Mouse (Mus musculus) left cerebral cortex, postnatal 14 days (tissue): Measurements from ENCODE around the gene B3galt1. TPM values are rescaled to one million over a fixed set of nuclear protein-coding genes. Genes with fewer than 3 reads are reported as not detected.

Source experiments
- DNase-seq, 2 experiments: peaks; one replicate each; pipeline ENCODE4 v3.0.0; 2021 to 2022; ENCODE audit warnings: low spot score in 2 of 2, mixed read lengths in 1 of 2
- intact Hi-C: fragments of 180-260 bp; cut with DNase I; formaldehyde crosslinking; loops from one replicate; pipeline ENCODE4 v1.15.1; 2025
- total RNA-seq, 2 experiments: library from RNA; stranded (reverse); gene quantifications; 2 replicates each; pipeline ENCODE4 v1.2.3; 2021

The B3galt1 gene
- total RNA-seq, 2 experiments from 2014 or later, result 87.0 to 94.4 TPM

GRCm38 (mm10) chr2:67881713-67882281, 316.1 kb downstream of the B3galt1 start:
- DNase-seq, result no peak
- intact Hi-C loops, result no loop called here

GRCm38 (mm10) chr2:67897956-67898689, 332.5 kb downstream of the B3galt1 start:
- DNase-seq, result no peak

GRCm38 (mm10) chr2:67901574-67901973, 335.9 kb downstream of the B3galt1 start:
- peak in 1 of 2 experiments; percentile 3 for DNase-seq

More at GRCm38 (mm10) chr2:67897956-67898689, 332.5 kb downstream of the B3galt1 start:
- intact Hi-C loops, result no loop called here

GRCm38 (mm10) chr2:67902651-67903292, 337.1 kb downstream of the B3galt1 start:
- no peak for DNase-seq
- intact Hi-C loops, result no loop called here

More at GRCm38 (mm10) chr2:67901574-67901973, 335.9 kb downstream of the B3galt1 start:
- intact Hi-C loops, result no loop called here

GRCm38 (mm10) chr2:67903769-67904168, 338.1 kb downstream of the B3galt1 start:
- intact Hi-C loops, result no loop called here

GRCm38 (mm10) chr2:67931994-67932393, 366.3 kb downstream of the B3galt1 start:
- no peak for DNase-seq
- intact Hi-C loops, result no loop called here

More at GRCm38 (mm10) chr2:67903769-67904168, 338.1 kb downstream of the B3galt1 start:
- no peak for DNase-seq

GRCm38 (mm10) chr2:67948408-67948807, 382.7 kb downstream of the B3galt1 start:
- no peak for DNase-seq
- intact Hi-C loops, result no loop called here

GRCm38 (mm10) chr2:67956182-67956581, 390.5 kb downstream of the B3galt1 start:
- intact Hi-C loops, result no loop called here
- DNase-seq, result no peak

- no peak for DNase-seq
- intact Hi-C loops, result no loop called here
Measured at GRCm38 (mm10) chr2:67957561-67957960, 391.9 kb downstream of the B3galt1 start.

- no peak for DNase-seq
- intact Hi-C loops, result no loop called here
Measured at GRCm38 (mm10) chr2:67960711-67961110, 395.0 kb downstream of the B3galt1 start.

- DNase-seq, result no peak
- intact Hi-C loops, result no loop called here
Measured at GRCm38 (mm10) chr2:67968812-67969211, 403.1 kb downstream of the B3galt1 start.

- intact Hi-C loops, result no loop called here
Measured at GRCm38 (mm10) chr2:67971091-67971490, 405.4 kb downstream of the B3galt1 start.

GRCm38 (mm10) chr2:67971576-67971975, 405.9 kb downstream of the B3galt1 start:
- intact Hi-C loops, result no loop called here
- DNase-seq, result peak; percentile 59 to 76

More at GRCm38 (mm10) chr2:67971091-67971490, 405.4 kb downstream of the B3galt1 start:
- peak; percentile 3 to 13 for DNase-seq

GRCm38 (mm10) chr2:67975764-67976163, 410.1 kb downstream of the B3galt1 start:
- intact Hi-C loops, result no loop called here
- no peak for DNase-seq

GRCm38 (mm10) chr2:67976488-67976887, 410.8 kb downstream of the B3galt1 start:
- intact Hi-C loops, result no loop called here
- DNase-seq, result no peak

- DNase-seq, result no peak
- intact Hi-C loops, result no loop called here
Measured at GRCm38 (mm10) chr2:67977620-67978262, 412.1 kb downstream of the B3galt1 start.

GRCm38 (mm10) chr2:67983563-67983962, 417.9 kb downstream of the B3galt1 start:
- DNase-seq, result no peak
- intact Hi-C loops, result no loop called here

- intact Hi-C loops, result no loop called here
- DNase-seq, result no peak
Measured at GRCm38 (mm10) chr2:67985133-67985532, 419.5 kb downstream of the B3galt1 start.

- intact Hi-C loops, result no loop called here
- DNase-seq, result no peak
Measured at GRCm38 (mm10) chr2:67993421-67993820, 427.8 kb downstream of the B3galt1 start.

- intact Hi-C loops, result no loop called here
- DNase-seq, result no peak
Measured at GRCm38 (mm10) chr2:68003091-68003490, 437.4 kb downstream of the B3galt1 start.
